Mouse (Mus musculus) embryonic fibroblast, embryonic 13.5 days (primary cell): ENCODE results near the gene Ly86.

ENCODE experiments used
- CTCF ChIP-seq: IDR thresholded peaks from 2 replicates; pipeline ENCODE4 v1.5.1; 2011; ENCODE audit warnings: mild to moderate bottlenecking, control low read depth, low read length, moderate library complexity, borderline replicate concordance; ENCODE audit not compliant: insufficient read depth
- POLR2A ChIP-seq: IDR thresholded peaks from 2 replicates; pipeline ENCODE4 v1.6.1; 2011; ENCODE audit warnings: low read depth, mild to moderate bottlenecking, control low read depth, low read length, moderate library complexity

DNA sequence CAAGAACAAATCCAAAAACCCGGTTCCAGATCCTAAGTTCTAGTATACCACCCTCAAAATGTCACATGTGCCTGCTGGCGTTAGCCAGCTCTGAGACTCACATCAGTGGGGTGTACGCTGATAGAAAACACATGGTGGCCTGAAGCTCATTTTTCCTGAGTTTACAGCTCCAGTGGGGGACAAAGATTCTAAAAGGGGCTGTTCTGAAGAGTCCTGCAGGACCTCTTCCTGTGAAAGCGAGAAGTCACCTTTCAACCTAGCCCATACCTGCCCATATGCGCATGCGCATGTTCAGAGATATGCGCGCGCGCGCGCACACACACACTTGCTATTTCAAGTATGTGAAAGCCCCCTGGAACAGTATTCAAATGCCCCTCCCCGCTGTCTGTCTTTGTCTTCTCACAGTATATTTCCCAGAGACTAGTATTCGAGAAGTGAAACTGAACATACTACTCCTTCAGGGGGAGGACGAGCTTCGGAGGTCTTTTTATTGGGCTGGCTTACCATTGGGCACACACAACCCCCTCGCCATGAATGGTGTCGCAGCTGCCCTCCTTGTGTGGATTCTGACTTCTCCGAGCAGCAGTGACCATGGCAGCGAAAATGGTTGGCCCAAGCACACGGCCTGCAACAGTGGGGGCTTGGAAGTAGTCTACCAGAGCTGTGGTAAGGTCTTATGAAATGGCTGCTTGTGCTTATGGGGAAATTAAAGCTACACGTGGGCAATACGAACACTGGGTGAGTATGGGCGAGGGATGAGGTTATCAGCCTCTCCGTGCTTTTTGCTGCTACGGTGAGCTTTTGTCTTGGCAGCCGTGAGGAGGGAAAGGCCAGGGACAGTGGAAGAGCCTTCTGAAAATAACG is at the start of gene Ly86:
- TF ChIP-seq CTCF (no peak), POLR2A (no peak)
